Mouse (Mus musculus) granulocyte monocyte progenitor cell, adult 5-6 weeks (primary cell): Measurements from ENCODE around the gene C330021F23Rik. TPM values are rescaled to one million over a fixed set of nuclear protein-coding genes. Genes with fewer than 3 reads are reported as not detected.

ENCODE experiments used
- ATAC-seq: replicated peaks from 2 replicates; pipeline ENCODE4 v1.8.0; 2016; ENCODE audit warnings: mild to moderate bottlenecking, moderate TSS enrichment, inconsistent platforms; ENCODE audit not compliant: poor library complexity, severe bottlenecking
- total RNA-seq, 2 experiments: library from RNA; stranded (forward) in 1 of 2; stranded (reverse) in 1 of 2; fragments of 200-712, 200-1000 nt in 1 of 2; fragments of >200 nt in 1 of 2; fragmentation: Nextera tagmentation in 1 of 2; gene quantifications; 2 replicates each; pipeline ENCODE4 v1.2.3; 2014 to 2017

The C330021F23Rik gene
- total RNA-seq, 2 experiments from 2014 or later, result not detected

DNA sequence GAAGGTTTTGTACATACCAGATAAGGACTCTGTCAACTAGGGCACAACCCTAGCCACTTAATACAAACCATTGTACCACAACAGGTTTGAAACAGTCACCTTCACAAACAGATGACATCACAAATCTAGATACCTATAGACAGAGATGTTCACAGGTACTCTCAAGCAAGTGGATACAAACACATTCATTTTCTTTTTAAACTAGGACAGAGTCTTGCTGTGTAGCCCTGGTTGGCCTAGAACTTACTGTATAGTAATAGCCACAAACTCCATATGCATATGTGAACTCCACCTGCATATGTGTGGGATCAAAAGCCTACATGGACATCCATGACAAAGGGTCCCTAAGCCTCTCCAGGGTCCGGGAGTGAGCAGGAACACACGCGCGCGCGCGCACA lies 19.2 kb downstream of the C330021F23Rik start, which contains the start of gene Camsap3:
Gene Camsap3, plus strand, starts transcription at position 301 of the 398 bp plus-strand sequence.
- ATAC-seq, result no peak

DNA sequence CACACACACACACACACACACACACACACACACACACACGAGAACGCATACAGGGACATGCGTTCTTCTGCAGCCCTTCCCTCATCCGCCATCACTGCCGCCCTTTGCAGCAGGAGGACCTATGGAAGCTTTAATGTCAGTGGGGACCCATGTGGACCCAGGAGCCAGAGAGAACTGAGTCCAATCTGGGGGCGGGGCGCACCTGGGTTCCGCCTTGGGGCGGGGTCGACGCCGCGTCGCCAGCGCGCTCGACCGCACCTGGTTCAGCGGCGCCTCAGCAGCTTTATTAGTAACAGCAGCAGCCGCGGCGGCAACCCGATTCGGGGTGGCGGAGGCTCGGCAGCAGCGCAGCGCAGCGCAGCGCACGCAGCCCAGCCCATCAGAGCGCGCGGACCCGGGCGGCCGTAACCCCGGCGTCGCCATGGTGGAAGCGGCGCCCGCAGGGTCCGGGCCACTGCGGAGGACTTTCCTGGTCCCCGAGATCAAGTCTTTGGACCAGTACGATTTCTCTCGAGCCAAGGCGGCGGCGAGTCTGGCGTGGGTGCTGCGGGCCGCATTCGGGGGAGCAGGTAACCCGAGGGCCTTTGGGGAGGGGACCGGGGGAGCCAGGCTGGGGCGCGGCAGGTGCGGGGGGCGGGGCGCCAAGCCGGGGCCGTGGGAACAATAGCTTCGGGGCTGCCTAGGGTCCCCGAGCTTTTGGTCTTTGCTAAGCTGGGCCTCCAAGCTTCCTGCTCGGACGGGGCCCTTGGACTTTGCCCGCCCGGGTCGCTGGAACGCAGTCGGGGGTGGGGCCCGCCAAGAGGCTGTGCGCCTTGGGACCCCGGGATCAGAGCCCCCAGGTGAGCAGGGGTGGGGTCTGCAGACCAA lies 19.8 kb downstream of the C330021F23Rik start:
- peak; percentile 74 for ATAC-seq

- ATAC-seq, result peak; percentile 26; the same call in 1 of the 2 replicates
Observed at GRCm38 (mm10) chr8:3588258-3588633, 20.5 kb downstream of the C330021F23Rik start.

GRCm38 (mm10) chr8:3593470-3593869 lies 25.7 kb downstream of the C330021F23Rik start:
- ATAC-seq, result 0 out of 2 replicates have a peak, but pooled peaks have one; percentile 14

DNA sequence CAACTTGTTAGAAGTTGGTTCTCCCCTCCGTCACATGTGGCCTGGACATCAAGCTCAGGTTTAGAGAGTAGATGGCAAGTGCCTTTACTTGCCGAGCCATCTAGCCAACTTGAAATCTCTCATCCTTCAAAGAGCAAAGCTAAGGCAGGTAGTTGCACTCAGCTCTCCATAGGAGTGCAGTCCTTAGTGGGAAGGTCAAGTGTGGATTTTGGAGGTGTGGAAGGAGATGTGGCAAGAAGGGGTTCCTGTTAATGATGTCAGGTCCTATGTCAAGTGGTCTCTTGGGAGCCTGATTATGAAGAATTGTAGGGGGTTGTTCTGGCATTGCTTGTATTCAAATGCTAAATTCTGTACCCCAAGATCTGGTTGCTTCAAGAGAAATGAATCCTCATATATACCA lies 26.7 kb downstream of the C330021F23Rik start:
- no peak for ATAC-seq

DNA sequence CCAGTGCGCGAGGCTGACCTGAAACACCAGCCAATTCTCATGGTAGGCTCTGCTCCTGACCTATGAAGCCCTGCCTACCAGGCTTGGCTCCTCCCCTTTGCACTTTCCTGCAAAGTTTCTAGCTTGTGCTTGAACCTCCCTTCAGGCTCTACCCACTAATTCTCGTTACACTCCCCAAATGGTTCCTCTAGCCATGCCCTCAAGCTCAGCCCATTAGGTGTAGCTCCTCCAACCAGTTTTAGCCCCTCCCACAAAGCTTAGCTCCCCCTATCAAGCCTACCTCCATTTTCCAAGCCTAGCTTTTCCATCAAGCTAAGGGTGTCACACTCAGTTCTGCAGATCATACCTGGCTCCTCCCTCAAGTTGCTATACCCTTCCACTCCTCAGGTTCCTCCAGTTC lies 30.3 kb downstream of the C330021F23Rik start:
- no peak for ATAC-seq

DNA sequence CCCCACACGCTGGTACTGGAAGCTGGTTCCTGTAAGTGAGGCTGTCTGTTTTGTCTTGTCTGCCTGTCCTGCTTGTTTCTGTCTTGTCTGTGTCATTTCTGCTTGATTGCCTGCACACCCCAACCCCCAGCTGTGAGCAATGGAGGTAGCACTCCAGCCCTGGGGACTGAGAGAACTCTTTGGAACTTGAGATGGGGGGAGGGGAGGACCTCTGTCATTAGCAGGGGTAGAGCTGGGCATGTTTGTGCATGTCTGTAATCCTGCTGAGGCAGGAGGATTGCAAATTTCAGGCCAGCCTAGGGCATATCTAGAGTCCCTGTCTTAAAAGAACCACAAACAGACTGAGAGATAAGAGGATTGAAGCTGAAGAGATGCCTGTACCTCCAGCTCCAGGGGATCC lies 31.4 kb downstream of the C330021F23Rik start:
- no peak for ATAC-seq

DNA sequence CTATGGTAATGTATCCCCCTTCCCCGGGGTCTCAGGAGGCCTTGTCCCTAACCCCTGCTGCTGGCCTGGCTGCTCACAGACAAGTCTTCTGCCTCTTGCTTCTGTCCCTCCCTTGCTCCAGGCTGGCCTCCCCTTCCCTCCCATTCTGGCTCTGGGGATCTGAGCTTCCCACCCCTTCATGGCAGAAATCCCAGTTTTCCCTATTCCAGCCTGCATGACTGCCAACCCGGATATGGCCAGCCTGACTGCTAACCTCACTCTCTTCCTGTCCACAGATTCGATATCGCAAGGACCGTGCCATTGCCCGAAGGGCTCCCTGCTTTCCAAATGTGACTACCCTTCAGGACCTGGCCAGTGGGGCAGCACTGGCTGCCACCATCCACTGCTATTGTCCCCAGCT lies 32.6 kb downstream of the C330021F23Rik start:
- ATAC-seq, result no peak

DNA sequence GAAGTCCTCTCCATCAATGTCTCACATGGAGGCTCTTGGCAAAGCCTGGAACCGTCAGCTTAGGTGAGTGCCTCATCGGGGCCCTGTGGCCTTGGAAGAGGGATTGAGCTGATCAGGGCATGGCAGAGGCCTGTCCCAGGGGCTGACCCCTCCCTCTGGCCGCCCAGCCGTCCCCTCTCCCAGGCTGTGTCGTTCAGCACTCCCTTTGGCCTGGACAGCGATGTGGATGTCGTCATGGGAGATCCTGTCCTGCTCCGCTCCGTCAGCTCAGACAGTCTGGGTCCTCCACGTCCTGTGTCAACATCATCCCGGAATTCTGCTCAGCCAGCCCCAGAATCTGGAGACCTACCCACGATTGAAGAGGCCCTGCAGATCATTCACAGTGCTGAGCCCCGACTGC lies 35.6 kb downstream of the C330021F23Rik start:
- ATAC-seq, result no peak

GRCm38 (mm10) chr8:3606593-3606992 lies 38.8 kb downstream of the C330021F23Rik start:
- ATAC-seq, result peak; percentile 36; the same call in 1 of the 2 replicates

- ATAC-seq, result no peak
Observed at GRCm38 (mm10) chr8:3607822-3608221, 40.0 kb downstream of the C330021F23Rik start.

GRCm38 (mm10) chr8:3609046-3609815 lies 41.4 kb downstream of the C330021F23Rik start:
- ATAC-seq, result no peak

DNA sequence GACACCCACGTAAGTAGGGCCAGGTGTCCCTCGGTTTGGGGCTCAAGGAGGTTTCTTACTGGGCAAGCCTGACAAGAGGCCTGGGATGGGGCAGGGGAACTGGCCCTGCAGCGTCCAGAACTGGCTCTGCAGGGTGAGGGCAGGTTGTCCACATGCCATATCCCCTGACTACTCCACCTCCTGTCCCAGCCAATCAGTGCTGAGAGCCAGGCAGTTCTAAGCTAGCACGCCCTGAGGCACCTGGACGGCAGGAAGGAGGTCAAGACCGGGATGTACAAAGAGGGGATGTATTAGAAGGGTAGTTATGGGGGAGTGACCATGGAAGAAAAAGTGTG lies 42.0 kb downstream of the C330021F23Rik start:
- ATAC-seq, result no peak

DNA sequence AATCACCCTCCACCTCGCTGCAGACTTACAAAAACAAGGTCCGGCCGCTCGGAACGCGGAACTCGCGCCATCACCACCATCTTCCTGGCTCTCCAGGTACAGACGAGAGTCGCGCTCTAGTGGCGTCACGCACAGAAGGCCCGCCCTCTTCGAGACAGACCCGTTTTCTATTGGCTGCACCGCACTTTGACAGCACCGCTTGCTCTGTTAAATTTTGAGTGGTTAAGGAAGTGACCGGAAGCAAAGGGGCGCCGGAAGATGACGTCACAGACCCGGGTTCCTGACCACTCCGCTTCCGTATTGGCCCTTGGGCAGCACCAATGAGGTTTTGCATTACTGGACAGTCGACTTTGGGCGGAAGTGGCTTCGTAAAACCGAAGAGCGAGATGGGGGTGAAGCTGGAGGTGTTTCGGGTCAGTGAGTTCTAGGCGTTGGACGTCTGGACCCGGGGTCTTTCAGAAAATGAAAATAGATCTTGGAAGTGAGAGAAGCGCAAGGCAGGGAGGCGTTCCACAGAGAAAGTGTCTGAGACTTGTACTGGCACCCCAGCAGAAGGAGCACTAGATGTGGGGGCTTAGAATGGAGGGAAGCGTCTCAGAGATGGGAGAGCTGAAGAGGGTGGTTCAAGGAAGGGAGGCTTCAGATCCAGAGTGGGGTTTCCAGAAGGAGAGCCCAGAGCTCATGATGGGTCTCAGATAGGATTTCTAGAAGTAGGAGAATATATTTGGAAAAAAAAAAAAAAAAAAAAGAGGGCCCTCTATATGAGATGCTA lies 53.6 kb downstream of the C330021F23Rik start, which contains the start of the genes Xab2 and Pet100:
Gene Xab2, minus strand, starts transcription at position 118 of the 772 bp plus-strand sequence.
Gene Pet100, plus strand, starts transcription at position 350 of the 772 bp plus-strand sequence.
- peak; percentile 95 for ATAC-seq

- ATAC-seq, result no peak
Observed at GRCm38 (mm10) chr8:3622119-3622518, 54.3 kb downstream of the C330021F23Rik start.

DNA sequence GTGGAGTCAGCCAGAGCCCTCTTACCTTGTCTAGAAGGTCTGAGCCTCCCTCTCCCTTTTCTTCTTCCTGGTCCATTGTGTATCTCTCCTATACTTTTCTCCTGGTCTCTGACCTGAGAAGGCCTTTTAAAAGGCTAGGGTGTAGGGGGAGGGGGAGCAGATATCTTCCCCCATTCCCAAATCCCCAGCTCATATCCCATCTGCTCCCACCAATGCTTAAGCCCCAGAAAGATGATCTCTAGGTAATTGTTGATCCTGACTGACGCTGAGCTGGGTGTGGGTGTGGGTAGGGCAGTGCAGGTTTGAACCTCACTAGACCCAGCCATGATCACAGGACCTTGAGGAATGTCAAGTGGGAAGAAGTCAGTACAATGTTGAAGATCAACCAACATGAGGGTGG lies 57.7 kb downstream of the C330021F23Rik start, which contains the start of gene Pcp2:
Gene Pcp2, minus strand, starts transcription at position 101 of the 400 bp plus-strand sequence.
- ATAC-seq, result no peak

GRCm38 (mm10) chr8:3626971-3627370 lies 59.2 kb downstream of the C330021F23Rik start:
- ATAC-seq, result no peak; the same call in 1 of the 2 replicates

GRCm38 (mm10) chr8:3628014-3628413 lies 60.2 kb downstream of the C330021F23Rik start:
- ATAC-seq, result peak; percentile 45

- peak; percentile 90 for ATAC-seq
Observed at GRCm38 (mm10) chr8:3630647-3631477, 63.1 kb downstream of the C330021F23Rik start, which contains the start of gene Stxbp2. Gene Stxbp2, plus strand, starts transcription at chr8:3630955.
